Mouse (Mus musculus): ENCODE measurements around the gene Runx1. TPM values are rescaled to one million over a fixed set of nuclear protein-coding genes. Genes with fewer than 3 reads are reported as not detected.

Gene Runx1
- polyA plus RNA-seq, 2 experiments: 3.0 to 4.4 TPM

GRCm38 (mm10) chr16:92827663-92828307 lies 1.8 kb upstream of the Runx1 start:
- no peak for DNase-seq (ENCODE audit: low read depth in 3 of 3, low spot score in 3 of 3)
- Histone ChIP-seq H3K9me3 (ENCODE audit: control insufficient read depth, low read length) (no peaks in the 10 kb centered on the region), H3K36me3 (replicated peaks; ENCODE audit: control insufficient read depth, insufficient read depth, low read depth) (no peaks in the 10 kb centered on the region), H3K27ac (no peak overlapping the region), H3K4me1 (replicated peaks; ENCODE audit: control insufficient read depth in 2 of 2, insufficient read depth in 2 of 2, low read length in 1 of 2) (peaks cover 17 to 21% of the 10 kb centered on the region in 2 experiments), H3K4me3 (ENCODE audit: insufficient read depth in 1 of 2, low read depth in 2 of 2, low read length in 2 of 2) (no peak overlapping the region), H3K4me2 (ENCODE audit: low read depth) (no peak overlapping the region), H3K9ac (replicated peaks) (no peak overlapping the region), H3K27me3 (ENCODE audit: control insufficient read depth, insufficient read depth, low read length) (no peaks in the 10 kb centered on the region; the same call in 1 of the 2 replicates)
- TF ChIP-seq CTCF (IDR thresholded peaks at IDR 0.05; ENCODE audit: low read depth): peak; percentile 67
- no peak for TF ChIP-seq EP300 (IDR thresholded peaks at IDR 0.05; ENCODE audit: low read depth)
- no peak for ATAC-seq (ENCODE audit: insufficient read depth)
- 52% methylated on average over 7 of the region's 7 CpGs for WGBS (ENCODE audit: insufficient replicate concordance)

- ATAC-seq (ENCODE audit: insufficient read depth): no peak
- Histone ChIP-seq H3K9ac (replicated peaks) (no peak overlapping the region), H3K36me3 (replicated peaks; ENCODE audit: control insufficient read depth, insufficient read depth, low read depth) (no peaks in the 10 kb centered on the region), H3K4me1 (replicated peaks; ENCODE audit: control insufficient read depth in 2 of 2, insufficient read depth in 2 of 2, low read length in 1 of 2) (peaks cover 28 to 31% of the 10 kb centered on the region in 2 experiments), H3K4me3 (ENCODE audit: insufficient read depth in 1 of 2, low read depth in 2 of 2, low read length in 2 of 2) (no peak overlapping the region; a peak in 1 of 4 replicates), H3K27ac (no peak overlapping the region), H3K27me3 (ENCODE audit: control insufficient read depth, insufficient read depth, low read length) (no peaks in the 10 kb centered on the region; the same call in 1 of the 2 replicates), H3K9me3 (ENCODE audit: control insufficient read depth, low read length) (no peaks in the 10 kb centered on the region), H3K4me2 (ENCODE audit: low read depth) (peak overlapping the region; percentile 91)
- DNase-seq (ENCODE audit: low read depth in 3 of 3, low spot score in 3 of 3): no peak
- TF ChIP-seq CTCF (IDR thresholded peaks at IDR 0.05; ENCODE audit: low read depth) (no peak), EP300 (IDR thresholded peaks at IDR 0.05; ENCODE audit: low read depth) (no peak)
- WGBS (ENCODE audit: insufficient replicate concordance): 62% methylated on average over 6 of the region's 6 CpGs
Measured at GRCm38 (mm10) chr16:92826683-92827082, 734 bp upstream of the Runx1 start.

GRCm38 (mm10) chr16:92825204-92825843 lies 625 bp downstream of the Runx1 start:
- Histone ChIP-seq H3K4me2 (ENCODE audit: low read depth) (peak overlapping the region; percentile 91), H3K27me3 (ENCODE audit: control insufficient read depth, insufficient read depth, low read length) (no peaks in the 10 kb centered on the region; the same call in 1 of the 2 replicates), H3K36me3 (replicated peaks; ENCODE audit: control insufficient read depth, insufficient read depth, low read depth) (no peaks in the 10 kb centered on the region), H3K27ac (peak overlapping the region; percentile 88), H3K4me3 (ENCODE audit: insufficient read depth in 1 of 2, low read depth in 2 of 2, low read length in 2 of 2) (peak overlapping the region; percentile 86 to 99), H3K4me1 (replicated peaks; ENCODE audit: control insufficient read depth in 2 of 2, insufficient read depth in 2 of 2, low read length in 1 of 2) (peaks cover 41% of the 10 kb centered on the region in 2 experiments), H3K9ac (replicated peaks) (peak overlapping the region; percentile 94), H3K9me3 (ENCODE audit: control insufficient read depth, low read length) (no peaks in the 10 kb centered on the region)
- DNase-seq (ENCODE audit: low read depth in 3 of 3, low spot score in 3 of 3): peak; percentile 49 to 58 (median 52)
- no peak for TF ChIP-seq EP300 (IDR thresholded peaks at IDR 0.05; ENCODE audit: low read depth)
- WGBS (ENCODE audit: insufficient replicate concordance): 12% methylated on average over 18 of the region's 18 CpGs
- peak; percentile 42 for ATAC-seq (ENCODE audit: insufficient read depth)

- Histone ChIP-seq H3K4me2 (ENCODE audit: low read depth) (peak overlapping the region; percentile 91), H3K27ac (peak overlapping the region; percentile 88), H3K9ac (replicated peaks) (peak overlapping the region; percentile 94), H3K4me3 (ENCODE audit: insufficient read depth in 1 of 2, low read depth in 2 of 2, low read length in 2 of 2) (peak overlapping the region; percentile 86 to 99), H3K36me3 (replicated peaks; ENCODE audit: control insufficient read depth, insufficient read depth, low read depth) (no peaks in the 10 kb centered on the region), H3K9me3 (ENCODE audit: control insufficient read depth, low read length) (no peaks in the 10 kb centered on the region), H3K27me3 (ENCODE audit: control insufficient read depth, insufficient read depth, low read length) (no peaks in the 10 kb centered on the region; the same call in 1 of the 2 replicates), H3K4me1 (replicated peaks; ENCODE audit: control insufficient read depth in 2 of 2, insufficient read depth in 2 of 2, low read length in 1 of 2) (peaks cover 44 to 46% of the 10 kb centered on the region in 2 experiments)
- DNase-seq (ENCODE audit: low read depth in 3 of 3, low spot score in 3 of 3) (no peak), ATAC-seq (ENCODE audit: insufficient read depth) (no peak)
- 23% methylated on average over 9 of the region's 9 CpGs for WGBS (ENCODE audit: insufficient replicate concordance)
- TF ChIP-seq EP300 (IDR thresholded peaks at IDR 0.05; ENCODE audit: low read depth) (no peak), CTCF (IDR thresholded peaks at IDR 0.05; ENCODE audit: low read depth) (no peak)
Measured at GRCm38 (mm10) chr16:92824723-92825203, 1.2 kb downstream of the Runx1 start.

All from liver, embryonic 14.5 days (tissue).